Mouse (Mus musculus): Measurements from ENCODE around the gene Ppcs. TPM values are rescaled to one million over a fixed set of nuclear protein-coding genes. Genes with fewer than 3 reads are reported as not detected.
A peak's percentile ranks its signal among the peaks of the same experiment; 100 is the strongest.

Gene Ppcs
- polyA plus RNA-seq (2015; fragmentation: Nextera tagmentation; extraction: Ambion mirVana): 49.0 and 52.8 TPM in 2 replicates

DNA sequence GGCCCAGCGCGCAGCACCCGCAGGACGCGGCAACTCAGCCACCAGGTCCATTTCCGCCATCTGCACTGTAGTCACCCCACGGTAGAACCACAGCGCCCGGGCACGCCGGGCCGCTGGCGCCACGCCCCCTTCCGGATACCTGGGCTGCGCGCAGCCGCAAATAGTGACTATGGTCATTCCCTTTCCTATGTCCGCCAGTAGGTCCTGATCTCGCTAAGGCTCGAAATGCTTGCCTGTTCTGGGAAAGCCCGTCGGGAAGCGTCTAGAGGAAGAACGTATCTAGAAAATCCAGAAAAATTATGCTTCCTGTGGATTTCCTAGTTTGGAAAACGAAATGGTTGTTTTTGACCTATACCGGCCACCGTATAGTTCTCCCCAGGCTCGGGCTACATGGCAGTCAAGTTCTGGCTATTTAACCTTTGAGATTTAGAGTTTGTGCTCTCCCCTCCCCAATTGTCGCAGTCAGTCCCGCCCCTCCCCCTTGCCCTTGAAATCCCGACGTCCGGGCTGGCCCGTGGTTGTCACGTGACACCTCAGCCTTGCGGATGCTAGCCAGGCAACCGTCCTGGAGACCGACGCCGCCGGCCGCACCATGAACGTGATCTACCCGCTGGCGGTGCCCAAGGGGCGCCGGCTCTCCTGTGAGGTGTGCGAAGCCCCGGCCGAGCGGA lies at the start of gene Ppcs, which contains the start of gene Zmynd12:
Gene Ppcs (minus strand): TSS at position 127 of the 671 bp plus-strand sequence.
Gene Zmynd12 (plus strand): TSS at position 521 of the 671 bp plus-strand sequence.
- Histone ChIP-seq H3K4me2 (replicated peaks; ENCODE audit: low read depth, low read length) (peak within 1 kb of the TSS; percentile 82), H3K4me3 (ENCODE audit: low read length) (peak within 1 kb of the TSS; percentile 81), H3K9ac (replicated peaks; ENCODE audit: low read length) (peak within 1 kb of the TSS; percentile 88), H3K4me1 (ENCODE audit: insufficient read depth, low read length) (peaks cover 20% of the 10 kb centered on the region), H3K27ac (ENCODE audit: low read length) (peak within 1 kb of the TSS; percentile 96), H3K36me3 (ENCODE audit: insufficient read depth, low read length) (0 out of 2 replicates have a peak, but pooled peaks cover 7% of the 10 kb centered on the region), H3K27me3 (ENCODE audit: insufficient read depth, low read length) (no peaks in the 10 kb centered on the region), H3K9me3 (ENCODE audit: low read length) (no peaks in the 10 kb centered on the region)
- WGBS: under 1% methylated on average over 52 of the region's 52 CpGs
- ATAC-seq (ENCODE audit: low FRiP score, low TSS enrichment): peak; percentile 97

GRCm38 (mm10) chr4:119467720-119468380 lies 45.6 kb upstream of the Ppcs start:
- H3K27me3 ChIP-seq (ENCODE audit: insufficient read depth, low read length): no peaks in the 10 kb centered on the region
- no peaks in the 10 kb centered on the region for H3K9me3 ChIP-seq (ENCODE audit: low read length)
- no peak overlapping the region for H3K9ac ChIP-seq (replicated peaks; ENCODE audit: low read length)
- no peak overlapping the region for H3K4me3 ChIP-seq (ENCODE audit: low read length)
- no peak for ATAC-seq (ENCODE audit: low FRiP score, low TSS enrichment)
- 80% methylated on average over 16 of the region's 16 CpGs for WGBS
- no peak overlapping the region for H3K27ac ChIP-seq (ENCODE audit: low read length)
- H3K36me3 ChIP-seq (ENCODE audit: insufficient read depth, low read length): no peaks in the 10 kb centered on the region
- H3K4me2 ChIP-seq (replicated peaks; ENCODE audit: low read depth, low read length): no peak overlapping the region
- peaks cover 15% of the 10 kb centered on the region for H3K4me1 ChIP-seq (ENCODE audit: insufficient read depth, low read length)

DNA sequence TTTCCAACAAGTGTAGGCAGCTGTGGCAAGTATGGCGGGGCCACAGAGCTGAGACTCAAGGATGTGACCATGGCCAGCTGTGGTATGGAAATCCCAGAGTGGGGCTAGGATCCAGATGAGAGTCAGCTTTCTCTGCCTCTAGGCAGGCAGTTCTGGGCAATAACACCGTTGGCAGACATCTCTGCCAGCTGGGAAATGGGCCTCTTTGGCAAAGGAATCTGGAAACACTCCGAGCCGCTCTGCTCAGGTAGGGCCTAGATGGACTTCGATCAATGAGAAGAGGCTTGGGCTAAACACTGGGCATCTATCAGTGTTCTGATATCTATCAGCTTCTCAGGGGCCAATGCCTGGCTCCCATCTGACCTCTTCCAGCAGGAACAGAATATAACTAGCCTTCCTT lies 43.6 kb upstream of the Ppcs start:
- H3K27ac ChIP-seq (ENCODE audit: low read length): no peak overlapping the region
- WGBS: 93% methylated on average over 5 of the region's 5 CpGs
- no peaks in the 10 kb centered on the region for H3K36me3 ChIP-seq (ENCODE audit: insufficient read depth, low read length)
- H3K4me3 ChIP-seq (ENCODE audit: low read length): no peak overlapping the region
- no peak for ATAC-seq (ENCODE audit: low FRiP score, low TSS enrichment)
- H3K4me2 ChIP-seq (replicated peaks; ENCODE audit: low read depth, low read length): no peak overlapping the region
- H3K9ac ChIP-seq (replicated peaks; ENCODE audit: low read length): no peak overlapping the region
- H3K4me1 ChIP-seq (ENCODE audit: insufficient read depth, low read length): peaks cover 23% of the 10 kb centered on the region
- H3K9me3 ChIP-seq (ENCODE audit: low read length): no peaks in the 10 kb centered on the region
- H3K27me3 ChIP-seq (ENCODE audit: insufficient read depth, low read length): no peaks in the 10 kb centered on the region

GRCm38 (mm10) chr4:119463756-119464419 lies 41.7 kb upstream of the Ppcs start:
- Histone ChIP-seq H3K4me1 (ENCODE audit: insufficient read depth, low read length) (peaks cover 27% of the 10 kb centered on the region), H3K9ac (replicated peaks; ENCODE audit: low read length) (no peak overlapping the region), H3K4me2 (replicated peaks; ENCODE audit: low read depth, low read length) (no peak overlapping the region), H3K4me3 (ENCODE audit: low read length) (no peak overlapping the region), H3K27me3 (ENCODE audit: insufficient read depth, low read length) (no peaks in the 10 kb centered on the region), H3K27ac (ENCODE audit: low read length) (peak overlapping the region; percentile 31; the same call in 1 of the 2 replicates), H3K36me3 (ENCODE audit: insufficient read depth, low read length) (no peaks in the 10 kb centered on the region), H3K9me3 (ENCODE audit: low read length) (no peaks in the 10 kb centered on the region)
- ATAC-seq (ENCODE audit: low FRiP score, low TSS enrichment): no peak
- WGBS: 64% methylated on average over 13 of the region's 13 CpGs

GRCm38 (mm10) chr4:119462858-119463755 lies 40.9 kb upstream of the Ppcs start:
- no peak overlapping the region for H3K4me3 ChIP-seq (ENCODE audit: low read length)
- H3K4me2 ChIP-seq (replicated peaks; ENCODE audit: low read depth, low read length): no peak overlapping the region
- H3K27ac ChIP-seq (ENCODE audit: low read length): peak overlapping the region; percentile 31; the same call in 1 of the 2 replicates
- H3K27me3 ChIP-seq (ENCODE audit: insufficient read depth, low read length): no peaks in the 10 kb centered on the region
- H3K9ac ChIP-seq (replicated peaks; ENCODE audit: low read length): no peak overlapping the region
- no peaks in the 10 kb centered on the region for H3K9me3 ChIP-seq (ENCODE audit: low read length)
- ATAC-seq (ENCODE audit: low FRiP score, low TSS enrichment): peak; percentile 77
- no peaks in the 10 kb centered on the region for H3K36me3 ChIP-seq (ENCODE audit: insufficient read depth, low read length)
- 39% methylated on average over 11 of the region's 11 CpGs for WGBS
- H3K4me1 ChIP-seq (ENCODE audit: insufficient read depth, low read length): peaks cover 27% of the 10 kb centered on the region

DNA sequence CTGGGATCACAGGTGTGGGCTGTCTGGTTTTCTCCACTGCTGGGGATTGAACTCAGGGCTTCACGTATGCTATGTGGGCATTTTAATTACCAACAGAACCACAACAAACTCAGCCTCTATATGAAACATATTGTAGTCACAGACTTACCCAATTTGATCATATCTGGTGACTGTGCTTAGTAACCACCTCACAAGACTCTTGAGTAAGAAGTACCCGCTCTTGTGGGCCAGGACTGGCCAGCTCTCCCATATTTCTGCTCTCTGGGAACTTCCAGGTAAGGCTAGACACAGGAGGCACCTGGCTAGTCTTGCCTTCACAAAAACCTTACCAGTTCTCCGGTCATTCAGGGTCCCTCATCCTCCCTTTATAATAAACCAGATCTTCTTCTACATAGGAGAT lies 40.2 kb upstream of the Ppcs start:
- Histone ChIP-seq H3K36me3 (ENCODE audit: insufficient read depth, low read length) (no peaks in the 10 kb centered on the region), H3K9ac (replicated peaks; ENCODE audit: low read length) (no peak overlapping the region), H3K27ac (ENCODE audit: low read length) (no peak overlapping the region; the same call in 1 of the 2 replicates), H3K4me1 (ENCODE audit: insufficient read depth, low read length) (peaks cover 27% of the 10 kb centered on the region), H3K27me3 (ENCODE audit: insufficient read depth, low read length) (no peaks in the 10 kb centered on the region), H3K4me3 (ENCODE audit: low read length) (no peak overlapping the region), H3K9me3 (ENCODE audit: low read length) (no peaks in the 10 kb centered on the region), H3K4me2 (replicated peaks; ENCODE audit: low read depth, low read length) (no peak overlapping the region)
- ATAC-seq (ENCODE audit: low FRiP score, low TSS enrichment): 0 out of 2 replicates have a peak, but pooled peaks have one; percentile 2
- 75% methylated on average over 3 of the region's 3 CpGs for WGBS

- H3K9ac ChIP-seq (replicated peaks; ENCODE audit: low read length): no peak overlapping the region
- H3K4me3 ChIP-seq (ENCODE audit: low read length): no peak overlapping the region
- no peaks in the 10 kb centered on the region for H3K27me3 ChIP-seq (ENCODE audit: insufficient read depth, low read length)
- ATAC-seq (ENCODE audit: low FRiP score, low TSS enrichment): peak; percentile 72
- H3K36me3 ChIP-seq (ENCODE audit: insufficient read depth, low read length): no peaks in the 10 kb centered on the region
- H3K4me1 ChIP-seq (ENCODE audit: insufficient read depth, low read length): peaks cover 27% of the 10 kb centered on the region
- H3K27ac ChIP-seq (ENCODE audit: low read length): 0 out of 2 replicates have a peak overlapping the region, but pooled peaks have one; percentile 21
- no peak overlapping the region; the same call in 1 of the 2 replicates for H3K4me2 ChIP-seq (replicated peaks; ENCODE audit: low read depth, low read length)
- 23% methylated on average over 8 of the region's 8 CpGs for WGBS
- no peaks in the 10 kb centered on the region for H3K9me3 ChIP-seq (ENCODE audit: low read length)
Measured at GRCm38 (mm10) chr4:119460728-119461141, 38.5 kb upstream of the Ppcs start.

DNA sequence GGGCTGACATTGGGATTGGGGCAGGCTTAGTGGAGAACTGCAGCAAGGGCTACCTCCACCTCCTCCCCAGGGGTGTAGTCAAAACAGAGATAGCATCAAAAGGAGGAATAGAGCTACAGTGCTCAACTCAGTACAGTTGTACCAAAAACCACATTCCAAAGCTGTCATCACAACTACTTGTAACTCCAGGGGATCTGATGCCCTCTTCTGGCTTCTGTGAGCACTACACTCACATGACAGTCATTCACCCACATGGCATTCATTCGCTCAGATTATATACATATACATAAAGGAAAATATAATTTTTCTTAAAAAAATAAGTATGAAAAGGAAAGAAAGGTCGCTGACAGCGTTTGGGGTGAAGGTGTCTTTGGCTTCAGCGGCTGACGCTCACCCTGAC lies 38.1 kb upstream of the Ppcs start:
- WGBS: 57% methylated on average over 5 of the region's 5 CpGs
- 0 out of 2 replicates have a peak, but pooled peaks cover 3% of the 10 kb centered on the region for H3K9me3 ChIP-seq (ENCODE audit: low read length)
- H3K9ac ChIP-seq (replicated peaks; ENCODE audit: low read length): no peak overlapping the region
- no peaks in the 10 kb centered on the region for H3K36me3 ChIP-seq (ENCODE audit: insufficient read depth, low read length)
- ATAC-seq (ENCODE audit: low FRiP score, low TSS enrichment): no peak
- no peak overlapping the region; the same call in 1 of the 2 replicates for H3K4me2 ChIP-seq (replicated peaks; ENCODE audit: low read depth, low read length)
- peaks cover 27% of the 10 kb centered on the region for H3K4me1 ChIP-seq (ENCODE audit: insufficient read depth, low read length)
- no peak overlapping the region for H3K4me3 ChIP-seq (ENCODE audit: low read length)
- no peaks in the 10 kb centered on the region for H3K27me3 ChIP-seq (ENCODE audit: insufficient read depth, low read length)
- no peak overlapping the region for H3K27ac ChIP-seq (ENCODE audit: low read length)

DNA sequence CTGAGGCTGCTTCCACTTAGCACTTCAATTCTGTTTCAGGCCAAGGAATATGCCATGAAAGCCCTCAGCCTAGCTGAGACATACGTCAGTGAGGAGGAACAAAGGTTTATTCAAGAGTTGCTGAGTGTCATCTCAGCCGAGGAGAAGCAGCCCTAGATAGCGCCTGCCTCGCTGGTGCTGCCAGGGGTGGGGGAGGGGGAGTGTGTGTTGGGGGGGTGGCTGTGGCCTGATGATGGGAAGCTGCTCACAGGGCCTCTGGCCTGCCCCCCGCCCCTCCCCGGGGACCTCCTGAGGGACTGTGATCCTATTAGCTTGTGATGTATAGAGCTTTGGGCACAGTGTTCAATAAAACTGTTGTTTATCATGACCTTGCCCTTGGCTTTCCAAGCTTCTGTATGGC lies 31.3 kb upstream of the Ppcs start:
- H3K9me3 ChIP-seq (ENCODE audit: low read length): 0 out of 2 replicates have a peak, but pooled peaks cover 3% of the 10 kb centered on the region
- ATAC-seq (ENCODE audit: low FRiP score, low TSS enrichment): 0 out of 2 replicates have a peak, but pooled peaks have one; percentile 15
- H3K27me3 ChIP-seq (ENCODE audit: insufficient read depth, low read length): no peaks in the 10 kb centered on the region
- H3K4me2 ChIP-seq (replicated peaks; ENCODE audit: low read depth, low read length): no peak overlapping the region
- no peak overlapping the region for H3K4me3 ChIP-seq (ENCODE audit: low read length)
- 0 out of 2 replicates have a peak, but pooled peaks cover 3% of the 10 kb centered on the region for H3K4me1 ChIP-seq (ENCODE audit: insufficient read depth, low read length)
- H3K27ac ChIP-seq (ENCODE audit: low read length): no peak overlapping the region
- no peak overlapping the region for H3K9ac ChIP-seq (replicated peaks; ENCODE audit: low read length)
- WGBS: 26% methylated on average over 6 of the region's 6 CpGs
- no peaks in the 10 kb centered on the region for H3K36me3 ChIP-seq (ENCODE audit: insufficient read depth, low read length)
